Mouse (Mus musculus): Measurements from ENCODE around the gene 1600014C10Rik. TPM values are rescaled to one million over a fixed set of nuclear protein-coding genes. Genes with fewer than 3 reads are reported as not detected.

1600014C10Rik gene
- 161 TPM for polyA plus RNA-seq (2017; shearing (Covaris generic))

GRCm38 (mm10) chr7:38182962-38183687 lies at the start of gene 1600014C10Rik:
TSS of gene 1600014C10Rik (plus strand) at chr7:38183217.

GRCm38 (mm10) chr7:38227900-38228298 lies 44.9 kb downstream of the 1600014C10Rik start, which contains the start of gene Plekhf1:
TSS of gene Plekhf1 (minus strand) at chr7:38228016.

Other genes starting within 250 kb of the 1600014C10Rik start
- 17.3 TPM for gene Uri1, start 159.7 kb upstream of the 1600014C10Rik start, polyA plus RNA-seq (2017; shearing (Covaris generic))
- gene Ccne1, start 75.7 kb upstream of the 1600014C10Rik start, polyA plus RNA-seq (2017; shearing (Covaris generic)): 2.1 TPM
- 0.63 TPM for gene Plekhf1, start 44.8 kb downstream of the 1600014C10Rik start, polyA plus RNA-seq (2017; shearing (Covaris generic))
- gene Pop4, start 88.2 kb downstream of the 1600014C10Rik start, polyA plus RNA-seq (2017; shearing (Covaris generic)): 30.4 TPM